Mouse (Mus musculus) brain, embryonic 18.5 days (tissue): ENCODE measurements around the gene Nip7.
"Not testable (repeated sequence)": the region's sequence is repeated elsewhere in the genome, so short reads cannot be mapped to it uniquely, and the experiment has no call there.

Experiments
- DNase-seq: peaks from one replicate; pipeline ENCODE4 v3.0.0-alpha.2; 2012; ENCODE audit warnings: low read depth, low spot score

Gene Nip7

GRCm38 (mm10) chr8:107065511-107066496, 9.1 kb downstream of the Nip7 start, which contains the start of gene Tmed6:
Gene Tmed6, minus strand, starts transcription at chr8:107065644.
- DNase-seq: no peak

- DNase-seq: no peak
Measured at GRCm38 (mm10) chr8:107073706-107074105, 17.0 kb downstream of the Nip7 start.

- no peak for DNase-seq
Measured at GRCm38 (mm10) chr8:107074128-107074527, 17.5 kb downstream of the Nip7 start.

GRCm38 (mm10) chr8:107076239-107076888, 19.7 kb downstream of the Nip7 start:
- DNase-seq: no peak

- DNase-seq: no peak
Measured at GRCm38 (mm10) chr8:107085358-107085757, 28.7 kb downstream of the Nip7 start.

GRCm38 (mm10) chr8:107086018-107086417, 29.3 kb downstream of the Nip7 start:
- DNase-seq: no peak

- DNase-seq: no peak
Measured at GRCm38 (mm10) chr8:107088526-107089063, 31.9 kb downstream of the Nip7 start.

GRCm38 (mm10) chr8:107090531-107090930, 33.9 kb downstream of the Nip7 start:
- no peak for DNase-seq

- DNase-seq: no peak
Measured at GRCm38 (mm10) chr8:107095717-107096365, 39.2 kb downstream of the Nip7 start.

- peak; percentile 91 for DNase-seq
Measured at GRCm38 (mm10) chr8:107096366-107097036, 39.8 kb downstream of the Nip7 start, which contains the start of gene Terf2. Gene Terf2, minus strand, starts transcription at chr8:107096547.

- no peak for DNase-seq
Measured at GRCm38 (mm10) chr8:107100635-107101034, 44.0 kb downstream of the Nip7 start.

GRCm38 (mm10) chr8:107104547-107104946, 47.9 kb downstream of the Nip7 start:
- DNase-seq: no peak

- not testable (repeated sequence) for DNase-seq
Measured at GRCm38 (mm10) chr8:107108089-107108488, 51.4 kb downstream of the Nip7 start.

GRCm38 (mm10) chr8:107108978-107109720, 52.5 kb downstream of the Nip7 start:
- DNase-seq: no peak

GRCm38 (mm10) chr8:107109816-107110435, 53.2 kb downstream of the Nip7 start:
- no peak for DNase-seq
